Mouse (Mus musculus) stomach, embryonic 14.5 days (tissue): ENCODE data around the gene Mmd. TPM values are rescaled to one million over a fixed set of nuclear protein-coding genes. Genes with fewer than 3 reads are reported as not detected.
"Not testable (repeated sequence)": the region's sequence is repeated elsewhere in the genome, so short reads cannot be mapped to it uniquely, and the experiment has no call there.

Experiments used
- ATAC-seq: fragments of 200-750 bp; cut with Nextera tagmentation; 2 replicates; pipeline ENCODE4 v1.8.0; 2017; ENCODE audit warnings: low read depth, moderate TSS enrichment; ENCODE audit not compliant: insufficient number of reproducible peaks, insufficient read depth, low FRiP score
- H3K27ac ChIP-seq: fragments of 300-500 bp; sonication (generic); 2 replicates; pipeline ENCODE4 v1.5.1; 2014; ENCODE audit warnings: mild to moderate bottlenecking, low read length, moderate library complexity, mixed read lengths
- H3K27me3 ChIP-seq: fragments of 300-500 bp; sonication (generic); 2 replicates; pipeline ENCODE4 v1.6.1; 2014; ENCODE audit warnings: low read length, control low read depth, mixed read lengths; ENCODE audit not compliant: control insufficient read depth, insufficient read depth
- H3K36me3 ChIP-seq: fragments of 300-500 bp; sonication (generic); 2 replicates; pipeline ENCODE4 v1.6.1; 2014; ENCODE audit warnings: mild to moderate bottlenecking, control low read depth, low read length, moderate library complexity, mixed read lengths; ENCODE audit not compliant: control insufficient read depth, insufficient read depth
- H3K4me1 ChIP-seq: fragments of 300-500 bp; sonication (generic); 2 replicates; pipeline ENCODE4 v1.6.1; 2014; ENCODE audit warnings: low read length, control low read depth, mixed read lengths; ENCODE audit not compliant: control insufficient read depth, insufficient read depth
- H3K4me2 ChIP-seq: fragments of 300-500 bp; sonication (generic); replicated peaks from 2 replicates; pipeline ENCODE4 v1.6.1; 2014; ENCODE audit warnings: low read depth, low read length, control low read depth
- H3K4me3 ChIP-seq: fragments of 300-500 bp; sonication (generic); 2 replicates; pipeline ENCODE4 v1.5.1; 2014; ENCODE audit warnings: low read depth, low read length, control low read depth
- H3K9ac ChIP-seq: fragments of 300-500 bp; sonication (generic); replicated peaks from 2 replicates; pipeline ENCODE4 v1.6.1; 2014; ENCODE audit warnings: low read depth, mild to moderate bottlenecking, control low read depth, low read length, moderate library complexity, mixed read lengths
- H3K9me3 ChIP-seq: fragments of 300-500 bp; sonication (generic); 2 replicates; pipeline ENCODE4 v1.6.1; 2016; ENCODE audit warnings: low read depth, low read length, control low read depth; ENCODE audit not compliant: control insufficient read depth
- WGBS: fragments of 180-500 bp; shearing (Covaris S2); extraction: QIAGEN DNeasy Blood & Tissue Kit; methylation state at CpG from one replicate; pipeline ENCODE4 v1.1.7; 2014; 5-methylcytosine and 5-hydroxymethylcytosine counted together
- polyA plus RNA-seq: library from polyadenylated mRNA; unstranded; fragments of >200 nt; fragmentation: Nextera tagmentation; extraction: Ambion mirVana; gene quantifications from 2 replicates; pipeline ENCODE4 v1.2.1, GENCODE M21; 2014

Mmd gene
- polyA plus RNA-seq, 1 experiment from 2014 or later, result 34.3 TPM

DNA sequence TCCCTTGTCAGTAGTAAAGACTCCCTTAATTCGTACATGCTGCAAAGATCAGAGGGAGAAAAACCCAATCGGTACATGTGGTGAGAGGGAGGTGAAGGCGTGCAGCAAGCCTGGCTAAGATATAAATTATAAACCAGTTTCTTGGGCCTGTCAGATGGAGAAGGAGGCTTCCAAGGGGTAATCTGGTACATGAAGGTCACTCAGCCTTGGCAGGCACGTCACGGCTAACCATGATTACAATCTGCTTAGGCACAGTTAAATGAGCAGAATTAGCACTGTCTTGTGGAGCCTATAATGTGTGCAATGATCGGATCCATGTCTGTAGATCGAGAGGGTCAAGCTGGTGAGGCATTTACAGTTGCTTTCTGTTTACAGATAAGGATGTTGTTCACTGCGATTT, 26.9 kb downstream of the Mmd start:
- H3K27ac ChIP-seq, result no peak overlapping the region
- no peak for ATAC-seq
- H3K27me3 ChIP-seq, result no peaks in the 10 kb centered on the region
- peaks cover 5% of the 10 kb centered on the region; the same call in 1 of the 2 replicates for H3K36me3 ChIP-seq
- H3K9ac ChIP-seq, result no peak overlapping the region
- no peak overlapping the region for H3K4me2 ChIP-seq
- no peaks in the 10 kb centered on the region for H3K9me3 ChIP-seq
- H3K4me1 ChIP-seq, result no peaks in the 10 kb centered on the region
- H3K4me3 ChIP-seq, result no peak overlapping the region
- 90% methylated on average over 8 of the region's 8 CpGs for WGBS

DNA sequence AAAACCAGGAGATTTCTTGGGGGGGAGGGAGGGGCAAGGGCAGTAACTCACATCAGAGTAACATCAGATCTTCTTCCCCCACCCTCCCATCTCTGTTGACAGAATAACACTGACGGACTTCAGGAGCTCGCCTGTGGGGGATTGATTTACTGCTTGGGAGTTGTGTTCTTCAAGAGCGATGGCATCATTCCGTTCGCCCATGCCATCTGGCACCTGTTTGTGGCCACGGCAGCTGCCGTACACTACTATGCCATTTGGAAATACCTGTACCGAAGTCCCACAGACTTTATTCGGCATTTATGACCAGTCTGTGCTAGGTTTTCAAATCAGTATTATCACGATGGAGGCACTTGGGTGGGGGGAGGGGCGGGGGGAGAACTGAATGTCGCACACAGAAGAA, 27.3 kb downstream of the Mmd start:
- no peaks in the 10 kb centered on the region for H3K9me3 ChIP-seq
- no peak for ATAC-seq
- WGBS, result 90% methylated on average over 12 of the region's 12 CpGs
- H3K4me3 ChIP-seq, result no peak overlapping the region
- peaks cover 5% of the 10 kb centered on the region; the same call in 1 of the 2 replicates for H3K36me3 ChIP-seq
- H3K27me3 ChIP-seq, result no peaks in the 10 kb centered on the region
- H3K9ac ChIP-seq, result no peak overlapping the region
- no peaks in the 10 kb centered on the region for H3K4me1 ChIP-seq
- no peak overlapping the region for H3K4me2 ChIP-seq
- no peak overlapping the region for H3K27ac ChIP-seq

DNA sequence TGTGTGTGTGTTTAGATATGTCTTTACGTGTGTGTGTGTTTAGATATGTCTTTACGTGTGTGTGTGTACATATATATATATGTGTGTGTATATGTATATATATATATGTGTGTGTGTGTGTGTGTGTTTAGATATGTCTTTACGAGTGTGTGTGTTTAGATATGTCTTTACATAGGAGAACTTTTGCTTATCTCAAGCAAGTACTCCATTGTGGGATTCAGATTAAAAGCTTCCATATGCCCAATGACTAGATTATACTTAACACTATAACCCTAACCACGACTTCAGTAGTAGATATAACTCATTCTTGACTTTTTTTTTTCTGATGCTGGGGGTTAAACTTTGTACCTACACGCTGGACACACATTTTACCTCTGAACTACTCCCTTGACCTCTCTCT, 30.8 kb downstream of the Mmd start:
- no peaks in the 10 kb centered on the region for H3K4me1 ChIP-seq
- H3K9ac ChIP-seq, result no peak overlapping the region
- H3K4me2 ChIP-seq, result no peak overlapping the region
- no peaks in the 10 kb centered on the region for H3K36me3 ChIP-seq
- no peaks in the 10 kb centered on the region for H3K9me3 ChIP-seq
- 80% methylated on average over 5 of the region's 5 CpGs for WGBS
- H3K4me3 ChIP-seq, result no peak overlapping the region
- H3K27ac ChIP-seq, result no peak overlapping the region
- no peak for ATAC-seq
- no peaks in the 10 kb centered on the region for H3K27me3 ChIP-seq

DNA sequence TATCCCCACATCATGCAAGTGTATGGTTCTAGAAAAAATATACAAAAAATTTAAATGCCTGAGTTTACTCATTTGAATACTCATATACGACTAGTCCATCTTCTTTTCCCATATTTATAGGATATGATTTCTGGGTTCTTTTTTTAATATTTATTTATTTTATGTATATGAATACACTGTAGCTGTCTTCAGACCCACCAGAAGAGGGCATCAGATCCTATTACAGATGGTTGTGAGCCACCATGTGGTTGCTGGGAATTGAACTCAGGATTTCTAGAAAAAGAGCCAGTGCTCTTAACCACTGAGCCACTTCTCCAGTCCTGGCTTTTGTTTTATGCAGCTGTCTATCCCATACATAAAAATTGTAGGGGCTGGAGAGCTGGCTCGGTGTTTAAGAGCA, 32.7 kb downstream of the Mmd start:
- H3K36me3 ChIP-seq, H3K9me3 ChIP-seq, H3K27me3 ChIP-seq, H3K4me3 ChIP-seq, H3K4me2 ChIP-seq, ATAC-seq, H3K9ac ChIP-seq, H3K4me1 ChIP-seq, H3K27ac ChIP-seq: not testable (repeated sequence)
- WGBS, result 90% methylated on average over 2 of the region's 2 CpGs

DNA sequence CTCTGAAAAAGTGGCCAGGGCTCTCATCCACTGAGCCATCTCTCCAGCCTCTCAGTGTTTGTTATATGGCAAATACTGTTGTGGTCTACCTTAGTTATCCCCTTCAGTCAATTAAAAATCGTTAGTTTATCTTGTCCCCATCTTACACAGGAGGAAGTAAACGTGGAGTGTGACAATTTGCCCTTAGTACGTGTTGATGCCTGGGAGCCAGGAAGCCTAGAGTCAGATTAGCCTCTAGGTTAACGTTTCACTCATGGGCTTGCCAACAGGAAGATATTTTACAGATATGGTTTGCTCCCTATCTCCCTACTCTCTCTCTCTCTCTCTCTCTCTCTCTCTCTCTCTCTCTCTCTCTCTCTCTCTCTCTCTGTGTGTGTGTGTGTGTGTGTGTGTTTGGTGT, 33.9 kb downstream of the Mmd start:
- 56% methylated on average over 4 of the region's 4 CpGs for WGBS
- ATAC-seq, result no peak
- Histone ChIP-seq H3K4me2 (no peak overlapping the region), H3K9me3 (no peaks in the 10 kb centered on the region), H3K9ac (no peak overlapping the region), H3K27me3 (no peaks in the 10 kb centered on the region), H3K4me3 (no peak overlapping the region), H3K36me3 (no peaks in the 10 kb centered on the region), H3K4me1 (no peaks in the 10 kb centered on the region), H3K27ac (no peak overlapping the region)

DNA sequence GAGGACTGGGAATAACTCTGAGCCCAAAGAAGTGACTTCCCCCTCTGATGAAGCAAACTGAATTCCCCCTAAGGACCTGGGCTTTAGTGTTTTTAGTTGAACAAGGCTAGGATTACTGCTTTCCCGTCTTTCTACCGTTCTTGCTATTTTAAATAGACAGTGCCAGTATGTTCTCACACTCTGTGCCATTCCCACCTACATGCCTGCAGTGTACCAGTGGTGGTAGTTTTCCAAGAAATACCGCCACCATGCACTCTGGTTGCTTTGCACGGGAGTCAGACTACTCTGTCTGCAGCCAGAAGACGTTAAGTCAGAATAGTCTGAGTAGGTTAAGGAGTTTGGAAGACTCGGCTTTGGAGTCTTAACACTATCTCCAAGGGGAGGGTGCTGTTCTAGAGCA, 34.3 kb downstream of the Mmd start:
- Histone ChIP-seq H3K9ac (no peak overlapping the region), H3K36me3 (no peaks in the 10 kb centered on the region), H3K4me1 (no peaks in the 10 kb centered on the region), H3K4me3 (no peak overlapping the region), H3K9me3 (no peaks in the 10 kb centered on the region), H3K27ac (no peak overlapping the region), H3K4me2 (no peak overlapping the region), H3K27me3 (no peaks in the 10 kb centered on the region)
- no peak for ATAC-seq
- WGBS, result 79% methylated on average over 6 of the region's 6 CpGs

DNA sequence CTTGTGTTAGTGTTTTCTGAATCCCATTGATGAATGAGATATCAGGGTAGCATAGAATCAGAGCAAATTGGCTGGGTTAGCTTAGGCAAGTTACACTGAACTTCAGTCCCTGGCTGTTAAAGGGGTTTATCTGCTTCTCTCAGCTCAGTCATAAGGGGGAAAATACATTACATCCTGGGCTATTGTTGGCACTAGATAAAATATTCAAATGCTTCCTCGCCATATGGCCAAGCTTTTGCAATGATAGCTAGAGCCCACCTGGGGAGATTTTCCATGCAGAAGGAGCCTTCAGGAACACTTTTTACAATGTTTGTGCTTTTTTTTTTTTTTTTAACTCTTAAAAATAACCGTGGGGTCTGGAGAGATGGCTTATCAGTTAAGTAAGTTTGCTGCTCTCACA, 34.8 kb downstream of the Mmd start:
- Histone ChIP-seq H3K4me1 (no peaks in the 10 kb centered on the region), H3K4me3 (no peak overlapping the region), H3K9ac (no peak overlapping the region), H3K36me3 (no peaks in the 10 kb centered on the region), H3K27ac (no peak overlapping the region), H3K4me2 (no peak overlapping the region), H3K9me3 (no peaks in the 10 kb centered on the region), H3K27me3 (no peaks in the 10 kb centered on the region)
- ATAC-seq, result no peak
- WGBS, result 54% methylated on average over 2 of the region's 2 CpGs

DNA sequence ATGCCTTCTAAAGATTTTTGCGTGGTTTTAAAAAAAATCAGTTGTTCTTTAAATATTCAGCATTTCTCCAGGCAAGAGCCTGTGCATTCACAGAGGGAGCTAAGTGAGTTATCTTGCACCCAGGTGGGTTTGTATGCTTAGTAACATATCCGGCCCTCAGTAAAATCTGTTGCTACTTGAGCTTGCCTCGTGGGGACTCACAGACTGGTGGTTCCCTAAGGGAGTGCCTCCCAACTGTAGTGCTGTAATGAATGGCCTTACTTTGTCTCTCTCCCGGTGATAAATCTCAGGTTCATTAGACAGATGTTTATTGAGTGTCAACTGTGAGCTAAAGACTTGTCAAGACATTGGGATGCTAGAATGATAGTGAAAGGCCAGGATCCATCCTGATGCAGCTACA, 35.4 kb downstream of the Mmd start:
- Histone ChIP-seq H3K9me3 (no peaks in the 10 kb centered on the region), H3K36me3 (no peaks in the 10 kb centered on the region), H3K9ac (no peak overlapping the region), H3K4me1 (no peaks in the 10 kb centered on the region), H3K27ac (no peak overlapping the region), H3K4me2 (no peak overlapping the region), H3K4me3 (no peak overlapping the region), H3K27me3 (no peaks in the 10 kb centered on the region)
- no peak for ATAC-seq
- WGBS, result 28% methylated on average over 4 of the region's 4 CpGs

DNA sequence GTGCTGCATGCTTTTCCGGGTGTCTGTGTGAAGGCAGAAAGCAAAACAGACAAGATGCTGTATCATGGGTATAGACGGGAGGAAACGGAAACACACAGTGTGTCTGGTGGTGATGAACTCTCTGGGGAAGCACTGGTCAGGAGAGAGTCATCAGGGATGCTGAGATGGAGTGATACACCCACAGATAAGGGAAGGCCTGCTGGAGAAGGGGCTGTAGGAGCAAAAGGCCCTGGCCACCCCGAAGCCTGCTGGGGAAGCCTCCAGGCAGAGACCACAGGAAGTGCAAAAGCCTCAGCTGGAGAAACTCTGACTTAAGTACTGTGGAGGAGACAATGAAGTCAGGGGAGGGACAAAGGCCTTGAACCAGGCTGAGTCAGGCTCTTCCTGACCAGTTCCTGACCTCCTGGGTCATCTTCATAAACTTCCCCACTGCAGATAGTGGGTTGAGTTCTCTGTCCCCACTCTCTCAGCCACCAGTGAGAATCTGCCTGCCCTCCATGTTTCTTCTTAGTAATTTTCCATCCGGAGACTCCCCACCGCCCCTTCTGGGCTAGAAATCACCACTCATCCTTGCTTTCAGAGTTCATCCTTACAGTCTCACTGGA, 37.4 kb downstream of the Mmd start:
- no peak overlapping the region for H3K4me2 ChIP-seq
- H3K4me1 ChIP-seq, result no peaks in the 10 kb centered on the region
- ATAC-seq, result no peak
- no peak overlapping the region for H3K4me3 ChIP-seq
- no peaks in the 10 kb centered on the region for H3K36me3 ChIP-seq
- no peaks in the 10 kb centered on the region for H3K9me3 ChIP-seq
- 86% methylated on average over 6 of the region's 6 CpGs for WGBS
- H3K27ac ChIP-seq, result no peak overlapping the region
- no peaks in the 10 kb centered on the region for H3K27me3 ChIP-seq
- no peak overlapping the region for H3K9ac ChIP-seq
